In the genomic region with DNA sequence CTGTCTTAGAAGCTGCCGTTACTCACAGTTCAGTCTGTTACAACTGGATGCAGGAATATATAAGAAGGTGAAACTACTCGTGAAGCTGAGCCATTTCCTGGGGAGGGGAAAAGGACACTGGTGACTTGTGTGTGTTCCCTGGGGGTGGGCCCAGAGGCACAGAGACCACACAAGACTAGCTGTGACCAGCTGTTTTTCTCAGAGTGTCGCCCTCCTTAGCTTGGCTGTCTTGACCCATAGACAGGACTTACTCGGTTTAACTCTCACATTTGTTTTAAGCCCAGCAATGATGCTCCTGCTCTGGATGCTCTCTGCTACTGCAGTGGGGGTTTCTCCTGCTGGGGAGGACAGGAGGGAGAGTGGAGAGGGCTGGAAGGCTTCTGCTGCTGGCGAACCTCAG, we compare ENCODE assay signal across 21 mouse cellular contexts. TPM values are rescaled to one million over a fixed set of nuclear protein-coding genes. Genes with fewer than 3 reads are reported as not detected.
A peak's percentile ranks its signal among the peaks of the same experiment; 100 is the strongest.
DNase-seq lines count a peak whose midpoint lies in the region; ATAC-seq and TF ChIP-seq lines count a peak whose summit lies in the region.
"Had no signal": no experiment of that assay in that cellular context is flagged by ENCODE, and none has a peak within 500 bp of the region (broad histone marks: within the 10 kb centered on the region; RNA-seq: fewer than 3 reads in every experiment).

No protein-coding gene starts in this region.

- no peak for TF ChIP-seq POLR2A in limb, embryonic 14.5 days (IDR thresholded peaks at IDR 0.05; ENCODE audit: borderline replicate concordance, extremely low read depth, insufficient read depth, insufficient read length)
- no peak for TF ChIP-seq POLR2A in thymus, adult 2 months (IDR thresholded peaks at IDR 0.05; ENCODE audit: control insufficient read depth, extremely low read depth, insufficient read depth, low read length, poor library complexity)

- 18% methylated on average over 5 of the region's 5 CpGs for WGBS in lung, embryonic 14.5 days
- WGBS in limb, embryonic 14.5 days, result 28% methylated on average over 5 of the region's 5 CpGs
- 91% methylated on average over 5 of the region's 5 CpGs for WGBS in thymus, adult 2 months
- 50% methylated on average over 5 of the region's 5 CpGs for WGBS in hindbrain, embryonic 10.5 days

- no peak overlapping the region for H3K9ac ChIP-seq in lung, embryonic 14.5 days
- no peak overlapping the region for H3K9ac ChIP-seq in ES-E14 (ENCODE audit: insufficient read depth, low read depth, low read length, poor library complexity, severe bottlenecking)
- 0 out of 2 replicates have a peak overlapping the region, but pooled peaks have one; percentile 12 for H3K9ac ChIP-seq in limb, embryonic 14.5 days (ENCODE audit: low read depth, low read length, severe bottlenecking)
- H3K9ac ChIP-seq: embryonic facial prominence, embryonic 15.5 days; limb, embryonic 12.5 days; liver, embryonic 14.5 days; lung, embryonic 15.5 days; midbrain, embryonic 12.5 days had no signal

- H3K27ac ChIP-seq in lung, embryonic 14.5 days (ENCODE audit: low read depth), result peak overlapping the region; percentile 52
- H3K27ac ChIP-seq in ES-E14 (ENCODE audit: insufficient read depth, low read depth, low read length, poor library complexity, severe bottlenecking), result peak overlapping the region; percentile 56; the same call in 1 of the 2 replicates
- no peak overlapping the region for H3K27ac ChIP-seq in limb, embryonic 14.5 days (replicated peaks; ENCODE audit: low read depth, low read length)
- no peak overlapping the region for H3K27ac ChIP-seq in thymus, adult 2 months (ENCODE audit: control insufficient read depth, insufficient read depth, low read length)
- H3K27ac ChIP-seq in hindbrain, embryonic 10.5 days, result no peak overlapping the region
- H3K27ac ChIP-seq: embryonic facial prominence, embryonic 15.5 days; limb, embryonic 12.5 days; liver, embryonic 14.5 days; lung, embryonic 15.5 days; midbrain, embryonic 12.5 days had no signal

- no peak overlapping the region for H3K4me2 ChIP-seq in lung, embryonic 14.5 days
- no peak overlapping the region for H3K4me2 ChIP-seq in limb, embryonic 14.5 days (replicated peaks; ENCODE audit: low read depth, low read length, severe bottlenecking)
- H3K4me2 ChIP-seq: embryonic facial prominence, embryonic 15.5 days; limb, embryonic 12.5 days; lung, embryonic 15.5 days; midbrain, embryonic 12.5 days had no signal

- no peak for TF ChIP-seq CTCF in lung, embryonic 14.5 days (IDR thresholded peaks at IDR 0.05; ENCODE audit: low read depth)
- no peak for TF ChIP-seq CTCF in E14TG2a.4 (conservative IDR thresholded peaks at IDR 0.05; ENCODE audit: low read length)
- TF ChIP-seq CTCF in thymus, adult 2 months (IDR thresholded peaks at IDR 0.05; ENCODE audit: borderline replicate concordance, control insufficient read depth, extremely low read depth, insufficient read depth, low read length, poor library complexity), result no peak

- H3K9me3 ChIP-seq in lung, embryonic 14.5 days (ENCODE audit: low read depth, low read length), result no peaks in the 10 kb centered on the region
- H3K9me3 ChIP-seq in E14TG2a.4 (ENCODE audit: low read length) (no peaks in the 10 kb centered on the region), ES-E14 (ENCODE audit: control insufficient read depth, insufficient read depth, low read depth, low read length) (no peaks in the 10 kb centered on the region)
- no peaks in the 10 kb centered on the region for H3K9me3 ChIP-seq in limb, embryonic 14.5 days (ENCODE audit: control insufficient read depth, low read length)
- no peaks in the 10 kb centered on the region for H3K9me3 ChIP-seq in hindbrain, embryonic 10.5 days
- H3K9me3 ChIP-seq: embryonic facial prominence, embryonic 15.5 days; heart, embryonic 10.5 days; limb, embryonic 12.5 days; lung, embryonic 15.5 days; midbrain, embryonic 12.5 days had no signal

- peak; percentile 68 for DNase-seq in lung, embryonic 14.5 days
- DNase-seq in lung, postnatal 10 days, result no peak
- DNase-seq in ES-E14 (ENCODE audit: low read depth, low spot score), result no peak
- DNase-seq in limb, embryonic 14.5 days (ENCODE audit: low spot score), result no peak
- no peak for DNase-seq in thymus, adult 2 months
- DNase-seq in hindbrain, embryonic 10.5 days (ENCODE audit: low spot score), result no peak
- DNase-seq: adrenal gland, postnatal 14 days; B cell, adult 2 months; cerebellum, adult 8-10 months; kidney, adult 9 months; kidney, postnatal 14 days; thymus, postnatal 25 days had no signal

- in situ Hi-C loops in ES-E14 (cut with MboI; ENCODE audit: low sequenced_read_pairs in 2 of 2, unreplicated experiment in 2 of 2), result no loop called here

- no peak overlapping the region for H3K4me3 ChIP-seq in lung, embryonic 14.5 days (ENCODE audit: low read depth, low read length)
- H3K4me3 ChIP-seq in E14TG2a.4 (replicated peaks; ENCODE audit: low read length), result peak overlapping the region; percentile 23; the same call in 1 of the 2 replicates
- no peak overlapping the region for H3K4me3 ChIP-seq in ES-E14 (ENCODE audit: insufficient read depth in 1 of 2, low read depth in 1 of 2, low read length in 2 of 2, poor library complexity in 1 of 2, severe bottlenecking in 1 of 2)
- no peak overlapping the region for H3K4me3 ChIP-seq in limb, embryonic 14.5 days (replicated peaks; ENCODE audit: low read length)
- no peak overlapping the region for H3K4me3 ChIP-seq in thymus, adult 2 months (ENCODE audit: control insufficient read depth, insufficient read depth, low read length)
- no peak overlapping the region for H3K4me3 ChIP-seq in hindbrain, embryonic 10.5 days
- H3K4me3 ChIP-seq: embryonic facial prominence, embryonic 15.5 days; heart, embryonic 10.5 days; limb, embryonic 12.5 days; lung, embryonic 15.5 days; midbrain, embryonic 12.5 days had no signal

- no peaks in the 10 kb centered on the region for H3K36me3 ChIP-seq in lung, embryonic 14.5 days (ENCODE audit: insufficient read depth)
- peaks cover 9% of the 10 kb centered on the region for H3K36me3 ChIP-seq in E14TG2a.4 (ENCODE audit: insufficient read depth, low read length)
- H3K36me3 ChIP-seq in ES-E14 (ENCODE audit: control insufficient read depth, insufficient read depth, low read length, poor library complexity, severe bottlenecking), result no peaks in the 10 kb centered on the region
- no peaks in the 10 kb centered on the region for H3K36me3 ChIP-seq in limb, embryonic 14.5 days (ENCODE audit: control insufficient read depth, insufficient read depth, low read length)
- no peaks in the 10 kb centered on the region for H3K36me3 ChIP-seq in thymus, adult 2 months (ENCODE audit: control insufficient read depth, insufficient read depth, low read length)
- H3K36me3 ChIP-seq in hindbrain, embryonic 10.5 days, result 0 out of 2 replicates have a peak, but pooled peaks cover 4% of the 10 kb centered on the region
- H3K36me3 ChIP-seq: embryonic facial prominence, embryonic 15.5 days; heart, embryonic 10.5 days; limb, embryonic 12.5 days; lung, embryonic 15.5 days; midbrain, embryonic 12.5 days had no signal

- peak; percentile 62 for ATAC-seq in lung, embryonic 14.5 days (ENCODE audit: insufficient read depth)
- ATAC-seq in limb, embryonic 14.5 days (ENCODE audit: low FRiP score, low read depth), result no peak
- ATAC-seq: intestine, embryonic 16.5 days had no signal

- no peaks in the 10 kb centered on the region for H3K27me3 ChIP-seq in lung, embryonic 14.5 days (ENCODE audit: insufficient read depth, low read length)
- H3K27me3 ChIP-seq in E14TG2a.4 (ENCODE audit: insufficient read depth, low read length), result no peaks in the 10 kb centered on the region
- H3K27me3 ChIP-seq in limb, embryonic 14.5 days (ENCODE audit: control insufficient read depth, insufficient read depth, low read length), result no peaks in the 10 kb centered on the region
- no peaks in the 10 kb centered on the region for H3K27me3 ChIP-seq in thymus, adult 2 months (ENCODE audit: control insufficient read depth, insufficient read depth, low read length)
- no peaks in the 10 kb centered on the region for H3K27me3 ChIP-seq in hindbrain, embryonic 10.5 days (ENCODE audit: insufficient read depth, poor library complexity, severe bottlenecking)
- H3K27me3 ChIP-seq: CH12.LX; embryonic facial prominence, embryonic 15.5 days; limb, embryonic 12.5 days; lung, embryonic 15.5 days; midbrain, embryonic 12.5 days had no signal

- peaks cover 5% of the 10 kb centered on the region for H3K4me1 ChIP-seq in lung, embryonic 14.5 days (ENCODE audit: insufficient read depth)
- H3K4me1 ChIP-seq in E14TG2a.4 (replicated peaks; ENCODE audit: low read depth, low read length) (peaks cover 65% of the 10 kb centered on the region), ES-E14 (ENCODE audit: control insufficient read depth in 2 of 2, insufficient read depth in 2 of 2, low read length in 2 of 2, poor library complexity in 1 of 2) (peaks cover 0 to 18% of the 10 kb centered on the region in 2 experiments; a peak in 2 of 4 replicates)
- peaks cover 25% of the 10 kb centered on the region for H3K4me1 ChIP-seq in limb, embryonic 14.5 days (ENCODE audit: control insufficient read depth, insufficient read depth, low read length)
- peaks cover 8% of the 10 kb centered on the region for H3K4me1 ChIP-seq in thymus, adult 2 months (replicated peaks; ENCODE audit: control insufficient read depth, insufficient read depth, low read length)
- peaks cover 20% of the 10 kb centered on the region for H3K4me1 ChIP-seq in hindbrain, embryonic 10.5 days (replicated peaks)

TF ChIP-seq in ES-E14, 5 proteins besides CTCF, POLR2A, EP300 and RAD21:
- TF ChIP-seq CHD2 (IDR thresholded peaks at IDR 0.05; ENCODE audit: low read depth, low read length), result no peak
- no peak for TF ChIP-seq ZNF384 (IDR thresholded peaks at IDR 0.05; ENCODE audit: low read depth, low read length)
- TF ChIP-seq ZC3H11A (IDR thresholded peaks at IDR 0.05; ENCODE audit: borderline replicate concordance, low read depth, low read length), result no peak
- TF ChIP-seq HCFC1 (IDR thresholded peaks at IDR 0.05; ENCODE audit: borderline replicate concordance, insufficient read depth, low read length), result no peak
- no peak for TF ChIP-seq MAFK (IDR thresholded peaks at IDR 0.05; ENCODE audit: insufficient read depth, low read depth, low read length)

RNA-seq across cellular contexts. Expression of gene Anapc16, which starts 30.1 kb away (rescaled TPM):
- polyA plus RNA-seq in lung, embryonic 14.5 days (2014; fragmentation: Nextera tagmentation; extraction: Ambion mirVana), result 108 and 109 TPM in 2 replicates
- 47.8 and 54.5 TPM in 2 replicates for total RNA-seq in ES-E14 (2012; rRNA removed)
- polyA plus RNA-seq in limb, embryonic 14.5 days (2012; rRNA removed), result 105 and 109 TPM in 2 replicates
- 110 and 114 TPM in 2 replicates for polyA plus RNA-seq in limb, embryonic 14.5 days (2014; fragmentation: Nextera tagmentation; extraction: Ambion mirVana)
- 108 and 136 TPM in 2 replicates for polyA plus RNA-seq in thymus, adult 2 months (2012; rRNA removed)
- 111 and 114 TPM in 2 replicates for polyA plus RNA-seq in hindbrain, embryonic 10.5 days (2016; fragmentation: Nextera tagmentation; extraction: Ambion mirVana)

RNA-seq across cellular contexts. Expression of gene Ascc1, which starts 30.5 kb away (rescaled TPM):
- polyA plus RNA-seq in lung, embryonic 14.5 days (2014; fragmentation: Nextera tagmentation; extraction: Ambion mirVana), result 34.7 and 35.3 TPM in 2 replicates
- total RNA-seq in ES-E14 (2012; rRNA removed), result 16.3 and 18.8 TPM in 2 replicates
- 29.4 and 32.9 TPM in 2 replicates for polyA plus RNA-seq in limb, embryonic 14.5 days (2012; rRNA removed)
- 41.2 and 45.4 TPM in 2 replicates for polyA plus RNA-seq in limb, embryonic 14.5 days (2014; fragmentation: Nextera tagmentation; extraction: Ambion mirVana)
- 24.2 and 26.2 TPM in 2 replicates for polyA plus RNA-seq in thymus, adult 2 months (2012; rRNA removed)
- 35.8 and 37.0 TPM in 2 replicates for polyA plus RNA-seq in hindbrain, embryonic 10.5 days (2016; fragmentation: Nextera tagmentation; extraction: Ambion mirVana)

Comparison
In these comparisons a context has a peak if more than half of its experiments do, and no peak if none do; other contexts are left out.
1. H3K27ac ChIP-seq: peak in lung, embryonic 14.5 days (single experiment) and ES-E14 (single experiment); none in limb, embryonic 14.5 days (single experiment), thymus, adult 2 months (single experiment) and hindbrain, embryonic 10.5 days (single experiment).